Mouse (Mus musculus): Measurements from ENCODE around the gene Ezr. TPM values are rescaled to one million over a fixed set of nuclear protein-coding genes. Genes with fewer than 3 reads are reported as not detected.

Gene Ezr
- polyA plus RNA-seq, 1 experiment from 2014 or later = 115 TPM

GRCm38 (mm10) chr17:6764227-6764593 is 18.4 kb downstream of the Ezr start:
- H3K27me3 ChIP-seq = no peaks in the 10 kb centered on the region
- no peaks in the 10 kb centered on the region for H3K9me3 ChIP-seq
- H3K4me1 ChIP-seq = peaks cover 3% of the 10 kb centered on the region; the same call in 1 of the 2 replicates
- H3K27ac ChIP-seq = no peak overlapping the region
- no peak for ATAC-seq (ENCODE audit: insufficient number of reproducible peaks, low FRiP score, low TSS enrichment, low read depth)
- no peak overlapping the region for H3K9ac ChIP-seq
- H3K36me3 ChIP-seq = no peaks in the 10 kb centered on the region
- H3K4me3 ChIP-seq = no peak overlapping the region
- 52% methylated on average over 7 of the region's 7 CpGs for WGBS
- H3K4me2 ChIP-seq = no peak overlapping the region

GRCm38 (mm10) chr17:6763513-6764226 is 18.9 kb downstream of the Ezr start:
- ATAC-seq (ENCODE audit: insufficient number of reproducible peaks, low FRiP score, low TSS enrichment, low read depth) = no peak
- no peak overlapping the region for H3K27ac ChIP-seq

GRCm38 (mm10) chr17:6759717-6760292 is 22.8 kb downstream of the Ezr start:
- Histone ChIP-seq H3K4me2 (no peak overlapping the region), H3K9me3 (no peaks in the 10 kb centered on the region), H3K4me1 (peaks cover 3% of the 10 kb centered on the region; the same call in 1 of the 2 replicates), H3K36me3 (peaks cover 12% of the 10 kb centered on the region), H3K4me3 (no peak overlapping the region), H3K9ac (no peak overlapping the region), H3K27ac (no peak overlapping the region), H3K27me3 (no peaks in the 10 kb centered on the region)
- WGBS = 56% methylated on average over 9 of the region's 9 CpGs
- no peak for ATAC-seq (ENCODE audit: insufficient number of reproducible peaks, low FRiP score, low TSS enrichment, low read depth)

More at GRCm38 (mm10) chr17:6763513-6764226, 18.9 kb downstream of the Ezr start:
- no peak overlapping the region for H3K9ac ChIP-seq
- H3K4me1 ChIP-seq = peaks cover 3% of the 10 kb centered on the region; the same call in 1 of the 2 replicates
- 62% methylated on average over 7 of the region's 7 CpGs for WGBS
- H3K4me2 ChIP-seq = no peak overlapping the region
- no peaks in the 10 kb centered on the region for H3K9me3 ChIP-seq
- H3K27me3 ChIP-seq = no peaks in the 10 kb centered on the region
- no peaks in the 10 kb centered on the region for H3K36me3 ChIP-seq
- H3K4me3 ChIP-seq = no peak overlapping the region

GRCm38 (mm10) chr17:6758845-6759244 is 23.7 kb downstream of the Ezr start:
- peaks cover 3% of the 10 kb centered on the region; the same call in 1 of the 2 replicates for H3K4me1 ChIP-seq
- H3K27ac ChIP-seq = no peak overlapping the region
- H3K4me2 ChIP-seq = no peak overlapping the region
- 81% methylated on average over 8 of the region's 8 CpGs for WGBS
- H3K27me3 ChIP-seq = no peaks in the 10 kb centered on the region
- H3K36me3 ChIP-seq = peaks cover 19% of the 10 kb centered on the region
- no peak overlapping the region for H3K9ac ChIP-seq
- no peaks in the 10 kb centered on the region for H3K9me3 ChIP-seq
- no peak overlapping the region for H3K4me3 ChIP-seq
- ATAC-seq (ENCODE audit: insufficient number of reproducible peaks, low FRiP score, low TSS enrichment, low read depth) = no peak

GRCm38 (mm10) chr17:6757902-6758301 is 24.7 kb downstream of the Ezr start:
- Histone ChIP-seq H3K4me3 (no peak overlapping the region), H3K4me1 (peaks cover 3% of the 10 kb centered on the region; the same call in 1 of the 2 replicates), H3K9me3 (no peaks in the 10 kb centered on the region), H3K27ac (no peak overlapping the region), H3K9ac (no peak overlapping the region), H3K36me3 (peaks cover 27% of the 10 kb centered on the region), H3K4me2 (no peak overlapping the region), H3K27me3 (no peaks in the 10 kb centered on the region)
- WGBS = 87% methylated on average over 16 of the region's 16 CpGs
- ATAC-seq (ENCODE audit: insufficient number of reproducible peaks, low FRiP score, low TSS enrichment, low read depth) = no peak

- H3K9ac ChIP-seq = no peak overlapping the region
- WGBS = 66% methylated on average over 8 of the region's 8 CpGs
- no peak overlapping the region for H3K27ac ChIP-seq
- H3K4me1 ChIP-seq = peaks cover 17% of the 10 kb centered on the region
- peaks cover 35% of the 10 kb centered on the region for H3K36me3 ChIP-seq
- H3K4me2 ChIP-seq = no peak overlapping the region
- no peaks in the 10 kb centered on the region for H3K9me3 ChIP-seq
- no peak for ATAC-seq (ENCODE audit: insufficient number of reproducible peaks, low FRiP score, low TSS enrichment, low read depth)
- no peaks in the 10 kb centered on the region for H3K27me3 ChIP-seq
- H3K4me3 ChIP-seq = no peak overlapping the region
Observed at GRCm38 (mm10) chr17:6755873-6756272, 26.7 kb downstream of the Ezr start.

- no peaks in the 10 kb centered on the region for H3K9me3 ChIP-seq
- H3K4me2 ChIP-seq = no peak overlapping the region
- ATAC-seq (ENCODE audit: insufficient number of reproducible peaks, low FRiP score, low TSS enrichment, low read depth) = no peak
- no peak overlapping the region for H3K27ac ChIP-seq
- no peaks in the 10 kb centered on the region for H3K27me3 ChIP-seq
- H3K4me3 ChIP-seq = no peak overlapping the region
- 86% methylated on average over 9 of the region's 9 CpGs for WGBS
- H3K4me1 ChIP-seq = peaks cover 21% of the 10 kb centered on the region
- H3K9ac ChIP-seq = no peak overlapping the region
- H3K36me3 ChIP-seq = peaks cover 40% of the 10 kb centered on the region
Observed at GRCm38 (mm10) chr17:6755176-6755575, 27.4 kb downstream of the Ezr start.

GRCm38 (mm10) chr17:6752375-6752774 is 30.2 kb downstream of the Ezr start:
- peak overlapping the region; percentile 83 for H3K27ac ChIP-seq
- H3K9me3 ChIP-seq = no peaks in the 10 kb centered on the region
- H3K4me3 ChIP-seq = no peak overlapping the region
- WGBS = 26% methylated on average over 7 of the region's 7 CpGs
- ATAC-seq (ENCODE audit: insufficient number of reproducible peaks, low FRiP score, low TSS enrichment, low read depth) = no peak
- no peak overlapping the region for H3K4me2 ChIP-seq
- peaks cover 25% of the 10 kb centered on the region for H3K4me1 ChIP-seq
- peaks cover 38% of the 10 kb centered on the region for H3K36me3 ChIP-seq
- H3K9ac ChIP-seq = no peak overlapping the region
- H3K27me3 ChIP-seq = no peaks in the 10 kb centered on the region

- Histone ChIP-seq H3K27ac (peak overlapping the region; percentile 83), H3K4me1 (peaks cover 26% of the 10 kb centered on the region), H3K9ac (no peak overlapping the region), H3K4me3 (no peak overlapping the region), H3K4me2 (no peak overlapping the region), H3K36me3 (peaks cover 40% of the 10 kb centered on the region), H3K27me3 (no peaks in the 10 kb centered on the region), H3K9me3 (no peaks in the 10 kb centered on the region)
- ATAC-seq (ENCODE audit: insufficient number of reproducible peaks, low FRiP score, low TSS enrichment, low read depth) = peak; percentile 22
- 56% methylated on average over 11 of the region's 11 CpGs for WGBS
Observed at GRCm38 (mm10) chr17:6751221-6751859, 31.2 kb downstream of the Ezr start.

- H3K4me1 ChIP-seq = peaks cover 49% of the 10 kb centered on the region
Observed at GRCm38 (mm10) chr17:6748779-6749464, 33.7 kb downstream of the Ezr start.

GRCm38 (mm10) chr17:6747478-6747877 is 35.1 kb downstream of the Ezr start:
- WGBS = 70% methylated on average over 7 of the region's 7 CpGs
- Histone ChIP-seq H3K9me3 (no peaks in the 10 kb centered on the region), H3K4me1 (peaks cover 62% of the 10 kb centered on the region)

More at GRCm38 (mm10) chr17:6748779-6749464, 33.7 kb downstream of the Ezr start:
- ATAC-seq (ENCODE audit: insufficient number of reproducible peaks, low FRiP score, low TSS enrichment, low read depth) = no peak
- Histone ChIP-seq H3K4me2 (no peak overlapping the region), H3K27me3 (no peaks in the 10 kb centered on the region), H3K4me3 (no peak overlapping the region), H3K36me3 (peaks cover 34% of the 10 kb centered on the region), H3K27ac (no peak overlapping the region), H3K9ac (no peak overlapping the region), H3K9me3 (no peaks in the 10 kb centered on the region)
- 80% methylated on average over 17 of the region's 17 CpGs for WGBS

More at GRCm38 (mm10) chr17:6747478-6747877, 35.1 kb downstream of the Ezr start:
- Histone ChIP-seq H3K27ac (no peak overlapping the region), H3K36me3 (peaks cover 25% of the 10 kb centered on the region), H3K4me2 (no peak overlapping the region), H3K9ac (no peak overlapping the region), H3K4me3 (no peak overlapping the region), H3K27me3 (no peaks in the 10 kb centered on the region)
- no peak for ATAC-seq (ENCODE audit: insufficient number of reproducible peaks, low FRiP score, low TSS enrichment, low read depth)
